Mouse (Mus musculus) embryonic facial prominence, embryonic 14.5 days (tissue): ENCODE measurements around the gene Rasgrp2. TPM values are rescaled to one million over a fixed set of nuclear protein-coding genes. Genes with fewer than 3 reads are reported as not detected.

Source experiments
- ATAC-seq: fragments of 200-750 bp; cut with Nextera tagmentation; 2 replicates; pipeline ENCODE4 v1.8.0; 2017; ENCODE audit warnings: low read depth, moderate number of reproducible peaks, moderate TSS enrichment
- DNase-seq: peaks from one replicate; pipeline ENCODE4 v3.0.0-alpha.2; 2015; ENCODE audit warnings: low spot score
- H3K27ac ChIP-seq: fragments of 300-500 bp; sonication (generic); replicated peaks from 2 replicates; pipeline ENCODE4 v1.5.1; 2014; ENCODE audit warnings: low read depth, mild to moderate bottlenecking, low read length, moderate library complexity
- H3K27me3 ChIP-seq: fragments of 300-500 bp; sonication (generic); replicated peaks from 2 replicates; pipeline ENCODE4 v1.6.1; 2014; ENCODE audit warnings: low read length; ENCODE audit not compliant: control insufficient read depth, insufficient read depth
- H3K36me3 ChIP-seq: fragments of 300-500 bp; sonication (generic); 2 replicates; pipeline ENCODE4 v1.6.1; 2014; ENCODE audit warnings: low read length, mixed read lengths; ENCODE audit not compliant: control insufficient read depth, insufficient read depth
- H3K4me1 ChIP-seq: fragments of 300-500 bp; sonication (generic); 2 replicates; pipeline ENCODE4 v1.6.1; 2014; ENCODE audit warnings: antibody characterized with exemption, low read length; ENCODE audit not compliant: control insufficient read depth, insufficient read depth
- H3K4me2 ChIP-seq: fragments of 300-500 bp; sonication (generic); 2 replicates; pipeline ENCODE4 v1.6.1; 2014; ENCODE audit warnings: low read depth, mild to moderate bottlenecking, low read length, moderate library complexity, mixed read lengths
- H3K4me3 ChIP-seq: fragments of 300-500 bp; sonication (generic); 2 replicates; pipeline ENCODE4 v1.5.1; 2014; ENCODE audit warnings: low read depth, mild to moderate bottlenecking, low read length
- H3K9ac ChIP-seq: fragments of 300-500 bp; sonication (generic); 2 replicates; pipeline ENCODE4 v1.6.1; 2014; ENCODE audit warnings: low read depth, mild to moderate bottlenecking, low read length, moderate library complexity, mixed read lengths
- H3K9me3 ChIP-seq: fragments of 300-500 bp; sonication (generic); 2 replicates; pipeline ENCODE4 v1.6.1; 2016; ENCODE audit warnings: low read length; ENCODE audit not compliant: control insufficient read depth
- WGBS: fragments of 180-500 bp; shearing (Covaris S2); extraction: QIAGEN DNeasy Blood & Tissue Kit; methylation state at CpG from one replicate; pipeline ENCODE4 v1.1.7; 2014; 5-methylcytosine and 5-hydroxymethylcytosine counted together
- polyA plus RNA-seq: library from polyadenylated mRNA; unstranded; fragments of >200 nt; fragmentation: Nextera tagmentation; extraction: Ambion mirVana; gene quantifications from 2 replicates; pipeline ENCODE4 v1.2.1, GENCODE M21; 2014

The Rasgrp2 gene
- polyA plus RNA-seq, 1 experiment from 2014 or later, result 48.2 TPM

- no peak for DNase-seq
- no peaks in the 10 kb centered on the region for H3K36me3 ChIP-seq
- no peaks in the 10 kb centered on the region for H3K9me3 ChIP-seq
- peaks cover 4% of the 10 kb centered on the region; the same call in 1 of the 2 replicates for H3K4me1 ChIP-seq
- no peak overlapping the region for H3K27ac ChIP-seq
- H3K4me3 ChIP-seq, result no peak overlapping the region
- ATAC-seq, result no peak
- H3K9ac ChIP-seq, result no peak overlapping the region
- peaks cover 47% of the 10 kb centered on the region for H3K27me3 ChIP-seq
- no peak overlapping the region for H3K4me2 ChIP-seq
- 67% methylated on average over 12 of the region's 12 CpGs for WGBS
Measured at GRCm38 (mm10) chr19:6416894-6417761, 18.0 kb downstream of the Rasgrp2 start.

DNA sequence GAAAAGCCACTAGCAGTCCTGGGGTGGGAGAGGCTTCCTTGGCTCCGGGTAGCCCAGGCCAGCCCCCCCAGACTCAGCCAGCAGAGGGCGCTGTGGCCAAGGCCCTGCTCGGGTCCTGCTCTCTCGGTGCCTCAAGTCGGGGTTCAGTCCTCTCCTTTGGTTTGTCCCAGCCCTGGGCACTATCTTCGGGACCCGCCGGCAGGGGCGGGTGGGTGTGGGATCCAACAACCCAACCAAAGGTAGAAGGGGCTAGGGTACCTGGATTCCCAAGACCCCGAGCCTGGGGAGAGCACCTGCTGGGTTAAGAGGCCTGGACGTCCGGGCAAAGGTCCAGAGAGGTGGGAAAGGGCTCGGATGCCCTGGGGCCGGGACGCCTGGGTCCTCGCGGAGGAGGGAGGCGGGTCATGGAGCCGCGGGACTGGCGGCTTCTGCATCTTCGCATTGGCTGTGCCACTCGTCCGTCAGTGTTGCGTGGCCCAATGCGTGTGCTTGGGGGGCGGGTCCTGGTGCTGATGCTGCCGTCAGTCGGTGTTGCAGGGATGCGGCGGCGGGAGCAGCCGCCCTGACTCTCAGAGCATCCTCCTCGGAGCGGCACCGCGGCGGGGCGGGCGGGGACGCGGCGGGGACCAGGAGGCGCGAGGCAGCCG lies 19.2 kb downstream of the Rasgrp2 start, which contains the start of gene Nrxn2:
Gene Nrxn2, plus strand, starts transcription at position 499 of the 647 bp plus-strand sequence.
- H3K9me3 ChIP-seq, result no peaks in the 10 kb centered on the region
- H3K27ac ChIP-seq, result no peak within 1 kb of the TSS
- H3K36me3 ChIP-seq, result no peaks in the 10 kb centered on the region
- WGBS, result under 1% methylated on average over 36 of the region's 46 CpGs
- H3K4me1 ChIP-seq, result peaks cover 4% of the 10 kb centered on the region; the same call in 1 of the 2 replicates
- peak within 1 kb of the TSS; percentile 54 for H3K9ac ChIP-seq
- DNase-seq (peak; percentile 94), ATAC-seq (peak; percentile 94)
- H3K4me2 ChIP-seq, result peak within 1 kb of the TSS; percentile 96
- peaks cover 51% of the 10 kb centered on the region for H3K27me3 ChIP-seq
- peak within 1 kb of the TSS; percentile 56 for H3K4me3 ChIP-seq

DNA sequence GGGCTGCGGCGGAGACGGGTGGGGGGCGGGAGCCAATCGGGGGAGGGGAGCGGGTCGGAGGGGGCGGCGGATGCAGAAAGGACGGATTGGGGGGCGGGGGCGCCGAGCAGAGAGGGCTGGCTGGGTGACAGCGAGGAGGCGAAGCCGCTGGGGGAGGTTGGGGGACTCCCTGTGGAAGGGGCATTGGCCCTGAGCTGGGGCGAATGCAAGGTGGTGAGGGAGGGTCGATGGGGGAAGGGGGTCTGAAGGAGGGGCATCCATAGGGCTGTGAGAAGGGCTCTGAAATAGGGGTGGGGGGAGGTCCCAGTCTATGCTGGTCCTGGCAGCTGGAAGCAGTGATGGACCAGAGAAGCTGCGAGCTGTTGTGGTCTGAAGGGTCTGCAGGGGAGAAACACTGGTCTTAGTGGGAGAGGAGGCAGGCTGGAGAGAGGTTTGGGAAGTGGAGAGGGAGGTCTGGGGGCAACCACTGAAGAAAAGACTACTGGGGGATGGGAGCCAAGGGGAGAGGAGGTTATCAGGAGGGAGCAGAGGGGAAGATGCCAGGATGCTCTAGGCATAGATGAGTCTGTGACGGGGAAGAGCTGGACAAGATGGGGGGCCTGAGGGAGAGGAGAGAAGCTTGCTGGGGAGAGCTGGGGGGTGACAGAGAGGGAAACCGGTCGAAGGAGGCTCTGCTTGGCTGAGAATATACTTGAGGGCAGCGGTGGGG lies 20.0 kb downstream of the Rasgrp2 start:
- no peaks in the 10 kb centered on the region for H3K9me3 ChIP-seq
- no peak overlapping the region for H3K27ac ChIP-seq
- 7% methylated on average over 15 of the region's 23 CpGs for WGBS
- H3K4me2 ChIP-seq, result peak overlapping the region; percentile 96
- peaks cover 57% of the 10 kb centered on the region for H3K27me3 ChIP-seq
- H3K9ac ChIP-seq, result peak overlapping the region; percentile 43
- ATAC-seq (no peak), DNase-seq (no peak)
- peaks cover 4% of the 10 kb centered on the region; the same call in 1 of the 2 replicates for H3K4me1 ChIP-seq
- H3K36me3 ChIP-seq, result no peaks in the 10 kb centered on the region
- peak overlapping the region; percentile 56 for H3K4me3 ChIP-seq

DNA sequence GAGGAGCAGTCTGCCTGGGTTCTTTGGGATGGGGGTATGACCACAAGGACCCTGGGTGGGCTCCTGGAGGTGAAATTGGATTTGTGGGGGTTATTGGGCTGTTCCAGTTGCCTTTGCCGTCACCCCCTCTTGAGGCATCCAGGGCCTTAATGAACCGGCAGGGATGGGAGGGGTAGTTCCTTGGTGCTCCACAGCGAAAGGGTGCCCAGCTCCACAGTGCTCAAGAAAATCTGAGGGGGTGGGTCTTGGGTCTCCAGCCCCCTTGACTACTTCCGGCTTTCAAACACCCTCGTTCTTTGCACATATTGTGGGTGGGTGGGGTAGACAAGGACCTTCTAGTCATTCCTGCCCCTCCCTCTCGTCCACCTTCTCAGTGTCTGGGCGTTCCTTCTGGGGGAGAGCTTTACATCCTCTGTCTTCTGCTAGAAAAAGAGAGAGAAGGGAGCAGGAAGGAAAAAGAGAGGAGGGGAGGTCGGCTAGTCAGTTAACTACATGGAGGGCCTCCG lies 20.7 kb downstream of the Rasgrp2 start:
- Histone ChIP-seq H3K4me2 (no peak overlapping the region), H3K4me1 (peaks cover 4% of the 10 kb centered on the region; the same call in 1 of the 2 replicates), H3K27ac (no peak overlapping the region), H3K27me3 (peaks cover 64% of the 10 kb centered on the region), H3K9me3 (no peaks in the 10 kb centered on the region), H3K9ac (no peak overlapping the region), H3K36me3 (no peaks in the 10 kb centered on the region), H3K4me3 (no peak overlapping the region)
- ATAC-seq, result no peak
- no peak for DNase-seq
- 58% methylated on average over 9 of the region's 9 CpGs for WGBS

DNA sequence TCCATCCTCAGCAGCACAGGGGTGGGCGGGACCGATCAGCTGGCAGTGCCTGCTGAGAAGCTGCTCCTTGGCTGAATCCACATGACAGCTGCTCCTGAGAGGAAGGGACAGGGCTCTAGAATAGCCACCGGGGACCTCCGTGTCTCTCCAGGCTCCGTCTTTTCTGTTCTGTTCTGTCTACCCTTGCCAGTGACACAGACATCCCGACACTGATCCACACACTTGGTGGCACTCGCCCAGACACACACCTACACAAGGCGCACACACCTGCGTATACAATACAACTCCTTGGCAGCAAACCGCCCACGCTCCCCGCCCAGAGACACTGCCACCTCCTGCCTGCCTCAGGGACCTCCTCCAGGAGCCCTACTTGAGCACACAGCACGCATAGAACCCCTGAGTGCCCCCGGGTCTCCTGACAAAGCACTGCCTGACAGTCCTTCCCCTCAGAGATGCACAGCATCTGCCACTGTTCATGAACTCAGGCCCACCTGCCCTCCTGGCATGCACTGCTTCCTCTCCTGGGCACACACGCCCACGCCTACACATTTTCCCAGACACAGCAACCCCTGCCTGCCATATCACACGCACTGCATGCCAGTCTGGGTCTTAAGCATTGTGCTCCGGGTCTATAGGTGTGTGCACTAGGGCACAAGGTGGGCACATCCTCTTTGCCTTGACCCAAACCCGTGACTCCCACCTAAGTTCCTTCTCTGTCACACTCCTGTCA lies 21.5 kb downstream of the Rasgrp2 start:
- no peak for DNase-seq
- Histone ChIP-seq H3K4me3 (no peak overlapping the region), H3K4me1 (peaks cover 4% of the 10 kb centered on the region; the same call in 1 of the 2 replicates), H3K36me3 (no peaks in the 10 kb centered on the region), H3K27me3 (peaks cover 71% of the 10 kb centered on the region), H3K27ac (no peak overlapping the region), H3K9ac (no peak overlapping the region), H3K4me2 (no peak overlapping the region), H3K9me3 (no peaks in the 10 kb centered on the region)
- no peak for ATAC-seq
- 55% methylated on average over 19 of the region's 19 CpGs for WGBS

DNA sequence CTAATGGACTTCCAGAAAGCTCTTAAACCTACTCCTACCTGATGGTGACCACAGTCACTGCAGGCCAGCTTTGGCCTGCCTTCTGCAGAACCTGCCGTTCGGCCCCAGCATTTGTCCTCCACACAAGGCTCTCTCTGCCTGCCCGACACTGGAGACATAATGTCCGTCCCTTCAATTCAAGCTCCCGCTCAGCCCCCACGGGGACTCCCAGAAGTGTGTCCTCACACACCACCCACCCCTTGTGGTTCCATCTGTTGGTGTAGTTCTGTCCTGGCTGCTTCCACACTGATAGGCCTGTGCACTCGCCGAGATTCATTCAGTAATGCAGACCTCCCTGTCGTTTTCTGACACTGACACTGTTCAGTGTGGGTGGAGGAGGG lies 22.1 kb downstream of the Rasgrp2 start:
- H3K4me3 ChIP-seq, result no peak overlapping the region
- no peak overlapping the region for H3K27ac ChIP-seq
- H3K4me1 ChIP-seq, result peaks cover 4% of the 10 kb centered on the region; the same call in 1 of the 2 replicates
- 77% methylated on average over 9 of the region's 9 CpGs for WGBS
- no peaks in the 10 kb centered on the region for H3K9me3 ChIP-seq
- peaks cover 76% of the 10 kb centered on the region for H3K27me3 ChIP-seq
- H3K4me2 ChIP-seq, result no peak overlapping the region
- H3K9ac ChIP-seq, result no peak overlapping the region
- H3K36me3 ChIP-seq, result no peaks in the 10 kb centered on the region
- no peak for ATAC-seq
- no peak for DNase-seq

DNA sequence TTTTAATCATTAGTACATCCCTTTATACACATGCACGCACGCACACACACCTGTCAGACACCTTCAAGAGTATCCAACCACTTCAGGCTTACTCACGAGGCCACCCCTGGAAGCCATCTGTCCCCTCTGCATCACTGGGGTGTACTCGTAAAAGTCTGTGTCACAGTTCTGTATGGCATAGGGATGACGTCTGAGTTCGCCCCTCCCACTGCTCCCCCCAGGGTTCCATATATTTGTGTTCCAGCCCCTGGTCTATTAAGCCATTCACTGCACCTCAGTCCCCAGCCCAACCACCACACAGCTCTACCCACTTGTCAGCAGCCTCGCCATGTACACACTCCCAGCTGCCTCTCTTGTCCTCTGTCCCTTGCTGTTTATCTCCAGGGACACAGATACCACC lies 22.9 kb downstream of the Rasgrp2 start:
- H3K36me3 ChIP-seq, result no peaks in the 10 kb centered on the region
- H3K4me1 ChIP-seq, result peaks cover 4% of the 10 kb centered on the region; the same call in 1 of the 2 replicates
- ATAC-seq (no peak), DNase-seq (no peak)
- H3K27me3 ChIP-seq, result peaks cover 82% of the 10 kb centered on the region
- H3K27ac ChIP-seq, result no peak overlapping the region
- no peaks in the 10 kb centered on the region for H3K9me3 ChIP-seq
- H3K4me3 ChIP-seq, result no peak overlapping the region
- 71% methylated on average over 7 of the region's 7 CpGs for WGBS
- H3K9ac ChIP-seq, result no peak overlapping the region
- no peak overlapping the region for H3K4me2 ChIP-seq

- peaks cover 9% of the 10 kb centered on the region for H3K4me1 ChIP-seq
- 77% methylated on average over 16 of the region's 16 CpGs for WGBS
- no peak overlapping the region for H3K4me3 ChIP-seq
- H3K36me3 ChIP-seq, result no peaks in the 10 kb centered on the region
- H3K9ac ChIP-seq, result no peak overlapping the region
- H3K4me2 ChIP-seq, result no peak overlapping the region
- ATAC-seq (no peak), DNase-seq (no peak)
- peaks cover 91% of the 10 kb centered on the region for H3K27me3 ChIP-seq
- no peak overlapping the region for H3K27ac ChIP-seq
- no peaks in the 10 kb centered on the region for H3K9me3 ChIP-seq
Measured at GRCm38 (mm10) chr19:6423241-6423640, 24.1 kb downstream of the Rasgrp2 start.
